Mouse (Mus musculus) monocyte, adult 5-6 weeks (primary cell): Measurements from ENCODE around the gene Sytl2. TPM values are rescaled to one million over a fixed set of nuclear protein-coding genes. Genes with fewer than 3 reads are reported as not detected.
A peak's percentile ranks its signal among the peaks of the same experiment; 100 is the strongest.

Source experiments
- ATAC-seq: fragments of 153-309, 156-312 bp; replicated peaks from 2 replicates; pipeline ENCODE4 v1.8.0; 2017; ENCODE audit warnings: mild to moderate bottlenecking; ENCODE audit not compliant: low TSS enrichment, insufficient number of reproducible peaks, severe bottlenecking, poor library complexity, low FRiP score
- total RNA-seq: library from RNA; stranded (forward); fragments of 200-1000, 200-491, 200-594 nt; gene quantifications from 3 replicates; pipeline ENCODE4 v1.2.3, GENCODE M21; 2017

Gene Sytl2
- total RNA-seq = 36.5 to 148 TPM (median 38.1 TPM) in 3 replicates

GRCm38 (mm10) chr7:90301942-90302646 is at the start of gene Sytl2:
Gene Sytl2 (plus strand): TSS chr7:90302252.
- no peak for ATAC-seq

GRCm38 (mm10) chr7:90252946-90253345 is 49.1 kb upstream of the Sytl2 start:
- ATAC-seq = no peak

- no peak for ATAC-seq
These were observed 43.4 kb upstream of the Sytl2 start for GRCm38 (mm10) chr7:90258701-90259100.

- ATAC-seq = no peak
These were observed 42.2 kb upstream of the Sytl2 start for GRCm38 (mm10) chr7:90259899-90260298.

- ATAC-seq = no peak
These were observed 40.0 kb upstream of the Sytl2 start for GRCm38 (mm10) chr7:90261902-90262599.

GRCm38 (mm10) chr7:90265289-90265970 is 36.6 kb upstream of the Sytl2 start, which contains the start of gene Ccdc83:
Gene Ccdc83 (minus strand): TSS chr7:90265777.
- peak; percentile 90 for ATAC-seq

- ATAC-seq = no peak
These were observed 31.9 kb upstream of the Sytl2 start for GRCm38 (mm10) chr7:90270141-90270540.

- no peak for ATAC-seq
These were observed 27.4 kb upstream of the Sytl2 start for GRCm38 (mm10) chr7:90274561-90275100.

- no peak for ATAC-seq
These were observed 24.8 kb upstream of the Sytl2 start for GRCm38 (mm10) chr7:90277246-90277645.

GRCm38 (mm10) chr7:90277769-90278168 is 24.3 kb upstream of the Sytl2 start:
- no peak for ATAC-seq

- no peak for ATAC-seq
These were observed 22.9 kb upstream of the Sytl2 start for GRCm38 (mm10) chr7:90279136-90279535.

GRCm38 (mm10) chr7:90280274-90280875 is 21.7 kb upstream of the Sytl2 start:
- ATAC-seq = no peak

GRCm38 (mm10) chr7:90280878-90281277 is 21.2 kb upstream of the Sytl2 start:
- ATAC-seq = no peak

GRCm38 (mm10) chr7:90281759-90282546 is 20.1 kb upstream of the Sytl2 start:
- ATAC-seq = no peak

GRCm38 (mm10) chr7:90282786-90283185 is 19.3 kb upstream of the Sytl2 start:
- no peak for ATAC-seq

- ATAC-seq = no peak
These were observed 17.3 kb upstream of the Sytl2 start for GRCm38 (mm10) chr7:90284793-90285192.

- ATAC-seq = no peak
These were observed 10.2 kb upstream of the Sytl2 start for GRCm38 (mm10) chr7:90291885-90292284.
